Mouse (Mus musculus): ENCODE measurements around the gene Sec14l5.
A peak's percentile ranks its signal among the peaks of the same experiment; 100 is the strongest.
"Not testable (repeated sequence)": the region's sequence is repeated elsewhere in the genome, so short reads cannot be mapped to it uniquely, and the experiment has no call there.

Sec14l5 gene

GRCm38 (mm10) chr16:5214126-5214525, 67.2 kb downstream of the Sec14l5 start:
- DNase-seq (ENCODE audit: extremely low spot score): no peak

GRCm38 (mm10) chr16:5216686-5217085, 69.8 kb downstream of the Sec14l5 start:
- DNase-seq (ENCODE audit: extremely low spot score): no peak

GRCm38 (mm10) chr16:5217341-5218133, 70.6 kb downstream of the Sec14l5 start:
- no peak for DNase-seq (ENCODE audit: extremely low spot score)

GRCm38 (mm10) chr16:5221403-5221802, 74.5 kb downstream of the Sec14l5 start:
- no peak for DNase-seq (ENCODE audit: extremely low spot score)

- no peak for DNase-seq (ENCODE audit: extremely low spot score)
These were observed 75.2 kb downstream of the Sec14l5 start, which contains the start of gene AU021092 for GRCm38 (mm10) chr16:5222140-5222539. Gene AU021092 (minus strand): TSS chr16:5222299.

GRCm38 (mm10) chr16:5226534-5226933, 79.6 kb downstream of the Sec14l5 start:
- not testable (repeated sequence) for DNase-seq (ENCODE audit: extremely low spot score)

- not testable (repeated sequence) for DNase-seq (ENCODE audit: extremely low spot score)
These were observed 80.6 kb downstream of the Sec14l5 start for GRCm38 (mm10) chr16:5227501-5227900.

- not testable (repeated sequence) for DNase-seq (ENCODE audit: extremely low spot score)
These were observed 81.2 kb downstream of the Sec14l5 start for GRCm38 (mm10) chr16:5228103-5228502.

GRCm38 (mm10) chr16:5232982-5233381, 86.1 kb downstream of the Sec14l5 start:
- no peak for DNase-seq (ENCODE audit: extremely low spot score)

GRCm38 (mm10) chr16:5233418-5234313, 86.8 kb downstream of the Sec14l5 start, which contains the start of gene Alg1:
Gene Alg1 (plus strand): TSS chr16:5233621.
- DNase-seq (ENCODE audit: extremely low spot score): peak; percentile 90

All from embryo, embryonic 9.5 days (tissue).